Mouse (Mus musculus): ENCODE data around the gene Fam81b. TPM values are rescaled to one million over a fixed set of nuclear protein-coding genes. Genes with fewer than 3 reads are reported as not detected.

The Fam81b gene
- polyA plus RNA-seq, 2 experiments, result not detected

GRCm38 (mm10) chr13:76187651-76188050 lies 117.2 kb downstream of the Fam81b start:
- Histone ChIP-seq H3K27ac (no peak overlapping the region), H3K4me1 (replicated peaks; ENCODE audit: control insufficient read depth in 2 of 2, insufficient read depth in 2 of 2, low read length in 1 of 2) (no peaks in the 10 kb centered on the region), H3K4me2 (ENCODE audit: low read depth) (no peak overlapping the region), H3K27me3 (ENCODE audit: control insufficient read depth, insufficient read depth, low read length) (no peaks in the 10 kb centered on the region), H3K9ac (replicated peaks) (no peak overlapping the region), H3K4me3 (ENCODE audit: insufficient read depth in 1 of 2, low read depth in 2 of 2, low read length in 2 of 2) (no peak overlapping the region), H3K36me3 (replicated peaks; ENCODE audit: control insufficient read depth, insufficient read depth, low read depth) (no peaks in the 10 kb centered on the region), H3K9me3 (ENCODE audit: control insufficient read depth, low read length) (no peaks in the 10 kb centered on the region)
- TF ChIP-seq EP300 (IDR thresholded peaks at IDR 0.05; ENCODE audit: low read depth), result no peak
- no peak for TF ChIP-seq CTCF (IDR thresholded peaks at IDR 0.05; ENCODE audit: low read depth)
- 81% methylated on average over 5 of the region's 5 CpGs for WGBS (ENCODE audit: insufficient replicate concordance)
- DNase-seq (ENCODE audit: low read depth in 3 of 3, low spot score in 3 of 3) (no peak), ATAC-seq (ENCODE audit: insufficient read depth) (no peak)

- no peak for TF ChIP-seq EP300 (IDR thresholded peaks at IDR 0.05; ENCODE audit: low read depth)
- TF ChIP-seq CTCF (IDR thresholded peaks at IDR 0.05; ENCODE audit: low read depth), result no peak
- Histone ChIP-seq H3K9me3 (ENCODE audit: control insufficient read depth, low read length) (no peaks in the 10 kb centered on the region), H3K4me3 (ENCODE audit: insufficient read depth in 1 of 2, low read depth in 2 of 2, low read length in 2 of 2) (no peak overlapping the region), H3K27me3 (ENCODE audit: control insufficient read depth, insufficient read depth, low read length) (no peaks in the 10 kb centered on the region), H3K36me3 (replicated peaks; ENCODE audit: control insufficient read depth, insufficient read depth, low read depth) (no peaks in the 10 kb centered on the region; the same call in none of the 2 replicates), H3K9ac (replicated peaks) (no peak overlapping the region), H3K4me2 (ENCODE audit: low read depth) (no peak overlapping the region), H3K27ac (no peak overlapping the region), H3K4me1 (replicated peaks; ENCODE audit: control insufficient read depth in 2 of 2, insufficient read depth in 2 of 2, low read length in 1 of 2) (no peaks in the 10 kb centered on the region)
- 65% methylated on average over 5 of the region's 5 CpGs for WGBS (ENCODE audit: insufficient replicate concordance)
- DNase-seq (ENCODE audit: low read depth in 3 of 3, low spot score in 3 of 3), result no peak
- no peak for ATAC-seq (ENCODE audit: insufficient read depth)
Observed at GRCm38 (mm10) chr13:76178700-76179099, 126.2 kb downstream of the Fam81b start.

GRCm38 (mm10) chr13:76174297-76174696 lies 130.6 kb downstream of the Fam81b start:
- no peak overlapping the region for H3K27ac ChIP-seq
- no peaks in the 10 kb centered on the region for H3K27me3 ChIP-seq (ENCODE audit: control insufficient read depth, insufficient read depth, low read length)
- H3K36me3 ChIP-seq (replicated peaks; ENCODE audit: control insufficient read depth, insufficient read depth, low read depth), result no peaks in the 10 kb centered on the region; the same call in none of the 2 replicates
- TF ChIP-seq CTCF (IDR thresholded peaks at IDR 0.05; ENCODE audit: low read depth) (no peak), EP300 (IDR thresholded peaks at IDR 0.05; ENCODE audit: low read depth) (no peak)
- H3K9me3 ChIP-seq (ENCODE audit: control insufficient read depth, low read length), result no peaks in the 10 kb centered on the region
- no peaks in the 10 kb centered on the region for H3K4me1 ChIP-seq (replicated peaks; ENCODE audit: control insufficient read depth in 2 of 2, insufficient read depth in 2 of 2, low read length in 1 of 2)
- no peak overlapping the region for H3K9ac ChIP-seq (replicated peaks)
- DNase-seq (ENCODE audit: low read depth in 3 of 3, low spot score in 3 of 3), result no peak
- no peak overlapping the region for H3K4me2 ChIP-seq (ENCODE audit: low read depth)
- H3K4me3 ChIP-seq (ENCODE audit: insufficient read depth in 1 of 2, low read depth in 2 of 2, low read length in 2 of 2), result no peak overlapping the region
- ATAC-seq (ENCODE audit: insufficient read depth), result no peak

- H3K27me3 ChIP-seq (ENCODE audit: control insufficient read depth, insufficient read depth, low read length), result no peaks in the 10 kb centered on the region
- H3K4me1 ChIP-seq (replicated peaks; ENCODE audit: control insufficient read depth in 2 of 2, insufficient read depth in 2 of 2, low read length in 1 of 2), result no peaks in the 10 kb centered on the region
- no peak for ATAC-seq (ENCODE audit: insufficient read depth)
- 80% methylated on average over 2 of the region's 2 CpGs for WGBS (ENCODE audit: insufficient replicate concordance)
- no peaks in the 10 kb centered on the region for H3K9me3 ChIP-seq (ENCODE audit: control insufficient read depth, low read length)
- H3K27ac ChIP-seq, result no peak overlapping the region
- H3K4me3 ChIP-seq (ENCODE audit: insufficient read depth in 1 of 2, low read depth in 2 of 2, low read length in 2 of 2), result no peak overlapping the region
- no peaks in the 10 kb centered on the region for H3K36me3 ChIP-seq (replicated peaks; ENCODE audit: control insufficient read depth, insufficient read depth, low read depth)
- TF ChIP-seq EP300 (IDR thresholded peaks at IDR 0.05; ENCODE audit: low read depth) (no peak), CTCF (IDR thresholded peaks at IDR 0.05; ENCODE audit: low read depth) (no peak)
- no peak overlapping the region for H3K9ac ChIP-seq (replicated peaks)
- no peak for DNase-seq (ENCODE audit: low read depth in 3 of 3, low spot score in 3 of 3)
- no peak overlapping the region for H3K4me2 ChIP-seq (ENCODE audit: low read depth)
Observed at GRCm38 (mm10) chr13:76160587-76160986, 144.3 kb downstream of the Fam81b start.

- Histone ChIP-seq H3K27me3 (ENCODE audit: control insufficient read depth, insufficient read depth, low read length) (no peaks in the 10 kb centered on the region), H3K27ac (no peak overlapping the region), H3K4me2 (ENCODE audit: low read depth) (no peak overlapping the region), H3K4me3 (ENCODE audit: insufficient read depth in 1 of 2, low read depth in 2 of 2, low read length in 2 of 2) (no peak overlapping the region), H3K9ac (replicated peaks) (no peak overlapping the region), H3K4me1 (replicated peaks; ENCODE audit: control insufficient read depth in 2 of 2, insufficient read depth in 2 of 2, low read length in 1 of 2) (no peaks in the 10 kb centered on the region), H3K36me3 (replicated peaks; ENCODE audit: control insufficient read depth, insufficient read depth, low read depth) (no peaks in the 10 kb centered on the region), H3K9me3 (ENCODE audit: control insufficient read depth, low read length) (no peaks in the 10 kb centered on the region)
- TF ChIP-seq EP300 (IDR thresholded peaks at IDR 0.05; ENCODE audit: low read depth) (no peak), CTCF (IDR thresholded peaks at IDR 0.05; ENCODE audit: low read depth) (no peak)
- no peak for DNase-seq (ENCODE audit: low read depth in 3 of 3, low spot score in 3 of 3)
- WGBS (ENCODE audit: insufficient replicate concordance), result 87% methylated on average over 1 of the region's 1 CpGs
- no peak for ATAC-seq (ENCODE audit: insufficient read depth)
Observed at GRCm38 (mm10) chr13:76157508-76157907, 147.4 kb downstream of the Fam81b start.

Measured in liver, embryonic 14.5 days (tissue).